Mouse (Mus musculus) limb, embryonic 13.5 days (tissue): ENCODE measurements around the gene Rec8. TPM values are rescaled to one million over a fixed set of nuclear protein-coding genes. Genes with fewer than 3 reads are reported as not detected.

ENCODE experiments used
- ATAC-seq: fragments of 200-750 bp; cut with Nextera tagmentation; 2 replicates; pipeline ENCODE4 v1.8.0; 2017; ENCODE audit warnings: low read depth, moderate number of reproducible peaks, moderate TSS enrichment; ENCODE audit not compliant: low FRiP score
- H3K27ac ChIP-seq: fragments of 300-500 bp; sonication (generic); 2 replicates; pipeline ENCODE4 v1.5.1; 2015; ENCODE audit warnings: inconsistent platforms, mild to moderate bottlenecking, moderate library complexity
- H3K27me3 ChIP-seq: fragments of 300-500 bp; sonication (generic); 2 replicates; pipeline ENCODE4 v1.6.1; 2015; ENCODE audit warnings: mild to moderate bottlenecking, inconsistent platforms
- H3K36me3 ChIP-seq: fragments of 300-500 bp; sonication (generic); 2 replicates; pipeline ENCODE4 v1.6.1; 2015; ENCODE audit warnings: inconsistent platforms, mild to moderate bottlenecking, moderate library complexity
- H3K4me1 ChIP-seq: fragments of 300-500 bp; sonication (generic); 2 replicates; pipeline ENCODE4 v1.6.1; 2015; ENCODE audit warnings: inconsistent platforms
- H3K4me2 ChIP-seq: fragments of 300-500 bp; sonication (generic); replicated peaks from 2 replicates; pipeline ENCODE4 v1.6.1; 2015; ENCODE audit warnings: inconsistent platforms, mild to moderate bottlenecking, moderate library complexity
- H3K4me3 ChIP-seq: fragments of 300-500 bp; sonication (generic); 2 replicates; pipeline ENCODE4 v1.5.1; 2015; ENCODE audit warnings: moderate library complexity, mild to moderate bottlenecking, inconsistent platforms
- H3K9ac ChIP-seq: fragments of 300-500 bp; sonication (generic); 2 replicates; pipeline ENCODE4 v1.6.1; 2015; ENCODE audit warnings: mild to moderate bottlenecking, inconsistent platforms
- H3K9me3 ChIP-seq: fragments of 300-500 bp; sonication (generic); 2 replicates; pipeline ENCODE4 v1.6.1; 2016; ENCODE audit warnings: inconsistent platforms
- WGBS: fragments of 180-500 bp; shearing (Covaris S2); methylation state at CpG from one replicate; pipeline ENCODE4 v1.1.7; 2015; 5-methylcytosine and 5-hydroxymethylcytosine counted together
- polyA plus RNA-seq: library from polyadenylated mRNA; unstranded; fragments of >200 nt; fragmentation: Nextera tagmentation; extraction: Ambion mirVana; gene quantifications from 2 replicates; pipeline ENCODE4 v1.2.1, GENCODE M21; 2015

The Rec8 gene
- polyA plus RNA-seq, 1 experiment from 2014 or later: 7.0 TPM

GRCm38 (mm10) chr14:55584303-55584701 is 33.5 kb upstream of the Rec8 start:
- WGBS: 29% methylated on average over 5 of the region's 5 CpGs
- H3K4me3 ChIP-seq: peak overlapping the region; percentile 55
- H3K9me3 ChIP-seq: no peaks in the 10 kb centered on the region
- H3K4me1 ChIP-seq: peaks cover 17% of the 10 kb centered on the region
- ATAC-seq: no peak
- H3K27me3 ChIP-seq: peaks cover 13% of the 10 kb centered on the region
- H3K36me3 ChIP-seq: peaks cover 50% of the 10 kb centered on the region
- H3K27ac ChIP-seq: no peak overlapping the region
- H3K9ac ChIP-seq: no peak overlapping the region
- H3K4me2 ChIP-seq: peak overlapping the region; percentile 84

- H3K36me3 ChIP-seq: peaks cover 46% of the 10 kb centered on the region
Measured at GRCm38 (mm10) chr14:55584702-55585565, 32.9 kb upstream of the Rec8 start, which contains the start of gene Emc9. TSS of gene Emc9 (minus strand) at chr14:55585302.

DNA sequence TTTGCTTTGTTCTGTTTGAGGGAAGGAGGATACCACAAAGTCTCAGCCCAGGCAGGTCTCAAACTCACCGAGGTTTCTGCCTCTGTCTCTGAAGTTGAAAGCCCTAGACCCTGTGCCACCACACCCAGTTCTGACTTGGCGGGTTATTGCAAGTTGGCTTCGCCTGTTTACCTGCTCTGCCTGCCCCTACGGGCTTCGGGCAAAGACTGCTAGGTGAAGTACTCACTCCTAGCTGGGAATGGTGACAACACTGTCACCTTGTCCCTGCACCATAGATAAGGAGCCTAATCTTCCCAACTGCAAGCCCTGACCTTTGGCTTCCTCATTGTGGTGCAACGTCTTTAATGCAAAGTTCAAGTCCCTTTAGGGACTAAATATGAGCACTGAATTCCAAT is 32.3 kb upstream of the Rec8 start:
- Histone ChIP-seq H3K4me3 (peak overlapping the region; percentile 55), H3K4me1 (peaks cover 24% of the 10 kb centered on the region), H3K4me2 (peak overlapping the region; percentile 84), H3K36me3 (peaks cover 40% of the 10 kb centered on the region), H3K27me3 (peaks cover 13% of the 10 kb centered on the region), H3K27ac (no peak overlapping the region), H3K9ac (no peak overlapping the region), H3K9me3 (no peaks in the 10 kb centered on the region)
- ATAC-seq: no peak
- WGBS: 56% methylated on average over 6 of the region's 6 CpGs

More at GRCm38 (mm10) chr14:55584702-55585565, 32.9 kb upstream of the Rec8 start, which contains the start of gene Emc9:
- Histone ChIP-seq H3K4me3 (peak within 1 kb of the TSS; percentile 55), H3K9me3 (no peaks in the 10 kb centered on the region), H3K27ac (no peak within 1 kb of the TSS), H3K27me3 (peaks cover 13% of the 10 kb centered on the region), H3K9ac (peak within 1 kb of the TSS; percentile 70), H3K4me2 (peak within 1 kb of the TSS; percentile 84), H3K4me1 (peaks cover 20% of the 10 kb centered on the region)
- ATAC-seq: peak; percentile 62; the same call in 1 of the 2 replicates
- 2% methylated on average over 43 of the region's 43 CpGs for WGBS

DNA sequence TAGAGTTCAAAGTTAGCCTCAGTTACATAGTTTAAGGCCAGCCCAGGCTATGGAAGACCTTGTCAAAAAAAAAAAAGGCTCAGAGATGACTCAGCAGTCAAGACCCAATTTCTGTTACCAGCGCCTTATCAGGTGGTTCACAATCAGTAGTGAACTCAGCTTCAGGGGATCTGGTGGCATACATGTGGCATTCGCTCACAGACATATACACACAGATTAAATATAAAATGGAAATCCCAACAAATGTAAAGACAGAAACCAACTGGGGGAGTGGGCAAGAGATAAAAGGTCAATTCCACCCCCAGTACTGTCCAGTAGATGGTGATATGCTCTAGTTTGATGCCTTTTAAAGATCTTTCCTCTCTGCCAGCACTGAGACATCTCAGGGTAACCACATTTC is 31.7 kb upstream of the Rec8 start:
- no peak for ATAC-seq
- 91% methylated on average over 2 of the region's 2 CpGs for WGBS
- peaks cover 24% of the 10 kb centered on the region for H3K4me1 ChIP-seq
- peaks cover 34% of the 10 kb centered on the region for H3K36me3 ChIP-seq
- H3K4me3 ChIP-seq: no peak overlapping the region
- no peak overlapping the region for H3K4me2 ChIP-seq
- H3K27ac ChIP-seq: no peak overlapping the region
- H3K27me3 ChIP-seq: peaks cover 13% of the 10 kb centered on the region
- H3K9ac ChIP-seq: no peak overlapping the region
- H3K9me3 ChIP-seq: no peaks in the 10 kb centered on the region

DNA sequence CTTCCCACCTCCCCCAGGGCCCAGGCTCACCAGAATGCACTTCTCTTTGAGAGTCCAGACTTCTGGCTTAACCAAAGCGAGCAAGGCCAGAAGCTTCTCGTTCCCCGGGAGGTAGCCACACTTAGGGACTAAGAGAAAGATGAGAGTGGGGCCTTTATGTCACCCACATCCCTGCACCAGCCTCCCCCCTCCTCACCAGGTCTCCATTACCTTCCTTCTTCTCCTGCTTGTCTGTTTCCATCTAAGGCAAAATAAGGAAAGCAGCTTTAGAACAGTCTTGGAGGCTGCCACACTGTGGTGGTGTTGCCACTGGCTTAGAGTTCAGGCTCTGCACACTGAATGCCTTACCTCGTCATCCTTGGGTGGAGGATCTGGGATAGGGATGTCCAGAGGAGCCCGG is 28.6 kb upstream of the Rec8 start:
- Histone ChIP-seq H3K9me3 (no peaks in the 10 kb centered on the region), H3K27ac (no peak overlapping the region), H3K27me3 (peaks cover 10% of the 10 kb centered on the region), H3K4me3 (no peak overlapping the region), H3K4me1 (peaks cover 43% of the 10 kb centered on the region), H3K9ac (no peak overlapping the region), H3K36me3 (peaks cover 29% of the 10 kb centered on the region), H3K4me2 (no peak overlapping the region; the same call in 1 of the 2 replicates)
- WGBS: 90% methylated on average over 5 of the region's 5 CpGs
- ATAC-seq: no peak

GRCm38 (mm10) chr14:55589771-55590448 is 27.9 kb upstream of the Rec8 start:
- Histone ChIP-seq H3K4me2 (peak overlapping the region; percentile 99), H3K9me3 (no peaks in the 10 kb centered on the region), H3K9ac (peak overlapping the region; percentile 72), H3K27me3 (peaks cover 4% of the 10 kb centered on the region), H3K36me3 (peaks cover 35% of the 10 kb centered on the region), H3K27ac (no peak overlapping the region), H3K4me1 (peaks cover 36% of the 10 kb centered on the region), H3K4me3 (peak overlapping the region; percentile 97)
- 85% methylated on average over 11 of the region's 11 CpGs for WGBS
- no peak for ATAC-seq

DNA sequence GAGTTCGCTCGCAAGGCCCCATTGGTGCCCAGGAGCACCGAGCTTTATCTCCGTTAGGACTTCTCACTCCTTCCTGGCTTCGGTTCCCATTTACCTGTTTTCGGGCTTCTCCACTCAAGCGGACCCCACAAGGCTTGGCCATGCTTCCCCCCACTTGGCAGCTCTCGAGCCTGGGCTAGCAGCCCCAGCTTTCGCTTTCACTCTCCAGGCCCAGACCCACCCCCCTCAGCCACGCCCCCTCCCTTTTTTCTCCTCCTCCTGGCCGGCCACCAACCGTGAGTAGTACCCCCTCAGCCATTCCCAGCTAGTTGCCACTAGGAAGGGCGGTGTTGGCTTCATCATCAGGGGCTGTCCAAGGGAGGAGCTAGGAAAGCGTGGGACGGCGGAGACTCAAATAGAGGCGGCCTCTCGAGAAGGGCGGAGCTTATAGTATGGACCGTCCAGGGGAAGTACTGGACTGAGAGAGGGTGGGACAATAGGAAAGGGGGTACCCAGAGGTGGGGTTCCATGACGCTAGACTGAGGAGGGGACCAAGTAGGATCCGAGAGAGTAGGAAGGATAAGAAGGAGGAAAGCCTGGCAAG is 27.0 kb upstream of the Rec8 start, which contains the start of gene Psme2:
Gene Psme2 (minus strand): TSS at position 366 of the 583 bp plus-strand sequence.
- WGBS: under 1% methylated on average over 22 of the region's 22 CpGs
- Histone ChIP-seq H3K9me3 (no peaks in the 10 kb centered on the region), H3K4me3 (peak within 1 kb of the TSS; percentile 97), H3K4me1 (peaks cover 29% of the 10 kb centered on the region), H3K36me3 (peaks cover 44% of the 10 kb centered on the region), H3K4me2 (peak within 1 kb of the TSS; percentile 99), H3K9ac (peak within 1 kb of the TSS; percentile 89), H3K27ac (peak within 1 kb of the TSS; percentile 97), H3K27me3 (no peaks in the 10 kb centered on the region)
- peak; percentile 97 for ATAC-seq

- H3K9ac ChIP-seq: peak within 1 kb of the TSS; percentile 89
- peaks cover 29% of the 10 kb centered on the region for H3K4me1 ChIP-seq
- peak; percentile 89 for ATAC-seq
- H3K4me3 ChIP-seq: peak within 1 kb of the TSS; percentile 97
- H3K27me3 ChIP-seq: no peaks in the 10 kb centered on the region
- WGBS: under 1% methylated on average over 33 of the region's 33 CpGs
- H3K4me2 ChIP-seq: peak within 1 kb of the TSS; percentile 99
- H3K27ac ChIP-seq: peak within 1 kb of the TSS; percentile 97
- peaks cover 50% of the 10 kb centered on the region for H3K36me3 ChIP-seq
- H3K9me3 ChIP-seq: no peaks in the 10 kb centered on the region
Measured at GRCm38 (mm10) chr14:55591331-55591891, 26.4 kb upstream of the Rec8 start, which contains the start of gene Rnf31. TSS of gene Rnf31 (plus strand) at chr14:55591708.

GRCm38 (mm10) chr14:55592226-55592625 is 25.6 kb upstream of the Rec8 start:
- H3K36me3 ChIP-seq: peaks cover 55% of the 10 kb centered on the region

GRCm38 (mm10) chr14:55596036-55596690 is 21.7 kb upstream of the Rec8 start:
- 83% methylated on average over 13 of the region's 13 CpGs for WGBS

More at GRCm38 (mm10) chr14:55592226-55592625, 25.6 kb upstream of the Rec8 start:
- Histone ChIP-seq H3K4me1 (peaks cover 29% of the 10 kb centered on the region), H3K4me2 (peak overlapping the region; percentile 99), H3K27ac (peak overlapping the region; percentile 48; the same call in 1 of the 2 replicates), H3K9me3 (no peaks in the 10 kb centered on the region), H3K9ac (peak overlapping the region; percentile 89), H3K4me3 (peak overlapping the region; percentile 97), H3K27me3 (no peaks in the 10 kb centered on the region)
- ATAC-seq: no peak
- WGBS: 3% methylated on average over 16 of the region's 16 CpGs

More at GRCm38 (mm10) chr14:55596036-55596690, 21.7 kb upstream of the Rec8 start:
- no peaks in the 10 kb centered on the region for H3K27me3 ChIP-seq
- no peak overlapping the region for H3K4me2 ChIP-seq
- H3K4me1 ChIP-seq: peaks cover 19% of the 10 kb centered on the region
- H3K9ac ChIP-seq: no peak overlapping the region
- no peaks in the 10 kb centered on the region for H3K9me3 ChIP-seq
- peaks cover 68% of the 10 kb centered on the region for H3K36me3 ChIP-seq
- ATAC-seq: no peak
- no peak overlapping the region for H3K27ac ChIP-seq
- H3K4me3 ChIP-seq: no peak overlapping the region
